Mouse (Mus musculus) heart, postnatal 0 days (tissue): ENCODE data around the gene Ercc5.

ENCODE experiments used
- CTCF ChIP-seq: IDR thresholded peaks from 2 replicates; pipeline ENCODE4 v1.5.1; 2016; ENCODE audit warnings: antibody characterized with exemption, control low read depth, low read depth
- EP300 ChIP-seq: IDR thresholded peaks from 2 replicates; pipeline ENCODE4 v1.6.1; 2016; ENCODE audit warnings: antibody characterized with exemption, low read depth

DNA sequence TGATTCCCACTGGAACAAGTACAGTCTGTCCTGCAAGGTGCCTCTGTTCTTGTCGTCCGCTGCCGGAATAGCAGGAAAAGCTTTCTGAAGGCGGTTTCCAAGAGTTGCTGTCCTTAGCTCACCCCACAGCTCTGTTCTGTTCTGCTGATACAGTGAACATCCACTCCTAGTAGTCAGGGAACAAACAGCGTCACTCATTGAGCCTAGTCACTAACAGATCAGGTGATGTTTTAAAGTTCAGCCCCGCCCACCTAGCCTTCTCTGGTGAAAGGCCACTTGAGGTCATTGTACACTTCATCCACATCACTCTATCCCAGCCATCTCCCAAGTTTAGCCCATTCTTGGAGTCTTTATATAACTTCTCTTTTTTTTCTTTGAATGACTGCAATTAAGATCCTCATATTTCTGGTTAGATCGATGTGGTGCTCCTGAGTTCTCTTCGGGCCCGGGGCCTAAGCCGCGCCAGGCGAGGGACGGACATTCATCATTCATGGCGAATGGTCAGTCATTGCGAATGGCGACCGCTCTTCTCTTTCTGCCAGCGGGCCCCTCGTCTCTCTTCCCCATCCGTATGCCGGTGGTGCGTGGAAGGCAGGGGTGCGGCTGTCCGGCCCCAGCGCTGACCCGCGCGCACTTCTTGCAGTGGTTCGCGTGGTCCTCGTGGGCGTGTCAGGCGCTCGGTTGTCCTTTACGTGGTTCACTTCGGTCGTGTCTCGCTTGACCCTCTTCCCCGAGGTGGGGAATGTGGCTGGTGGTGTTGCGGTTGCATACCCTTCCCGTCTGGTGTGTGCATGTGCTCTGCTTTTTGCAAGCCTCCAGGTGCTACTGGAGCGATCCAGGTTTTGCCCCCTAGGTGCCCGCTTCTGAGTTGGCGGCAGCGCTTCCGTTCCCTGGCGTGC lies 51.0 kb downstream of the Ercc5 start:
- TF ChIP-seq CTCF: no peak
- TF ChIP-seq EP300: no peak
